Comparison of ENCODE assay signal across 8 mouse cellular contexts in genomic region chr9:18473324-18474128, GRCm38 (mm10). TPM values are rescaled to one million over a fixed set of nuclear protein-coding genes. Genes with fewer than 3 reads are reported as not detected.
DNase-seq lines count a peak whose midpoint lies in the region; ATAC-seq lines count a peak whose summit lies in the region.

No protein-coding gene starts in this region.

- H3K4me3 ChIP-seq in heart, embryonic 12.5 days: peak overlapping the region; percentile 61
- H3K4me3 ChIP-seq in kidney, embryonic 16.5 days (ENCODE audit: low read length): peak overlapping the region; percentile 70

- DNase-seq in CD4-positive, CD25-positive, alpha-beta regulatory T cell, adult 2 months (ENCODE audit: low read depth, low spot score): peak; percentile 88
- DNase-seq in c-Kit-negative CD71-positive TER-119-positive erythroid progenitor cells, embryonic 14.5 days (ENCODE audit: low read depth, low spot score): peak; percentile 0
- peak; percentile 13 for DNase-seq in fat pad, adult 2 months (ENCODE audit: extremely low read depth, low read depth, low spot score)
- DNase-seq in liver: peak; percentile 78
- DNase-seq in monocyte, adult 2 months (ENCODE audit: low read depth in 1 of 2, low spot score in 2 of 2): peak; percentile 14 to 28
- peak; percentile 24 to 56 for DNase-seq in spleen, postnatal 14 days (ENCODE audit: low spot score in 2 of 2)

- H3K27ac ChIP-seq in heart, embryonic 12.5 days (ENCODE audit: poor library complexity, severe bottlenecking): peak overlapping the region; percentile 78
- peak overlapping the region; percentile 93 for H3K27ac ChIP-seq in kidney, embryonic 16.5 days (ENCODE audit: low read length)

- H3K36me3 ChIP-seq in heart, embryonic 12.5 days: 0 out of 2 replicates have a peak, but pooled peaks cover under 1% of the 10 kb centered on the region
- 0 out of 2 replicates have a peak, but pooled peaks cover 2% of the 10 kb centered on the region for H3K36me3 ChIP-seq in kidney, embryonic 16.5 days (ENCODE audit: insufficient read depth, low read length)

- 4% methylated on average over 39 of the region's 39 CpGs for WGBS in heart, embryonic 12.5 days
- whole genome bisulfite sequencing in kidney, embryonic 16.5 days: 5% methylated on average over 39 of the region's 39 CpGs

- H3K4me2 ChIP-seq in heart, embryonic 12.5 days: peak overlapping the region; percentile 70
- peak overlapping the region; percentile 79 for H3K4me2 ChIP-seq in kidney, embryonic 16.5 days (replicated peaks; ENCODE audit: low read depth, low read length)

- no peaks in the 10 kb centered on the region for H3K9me3 ChIP-seq in heart, embryonic 12.5 days (replicated peaks)
- H3K9me3 ChIP-seq in kidney, embryonic 16.5 days (ENCODE audit: low read length): no peaks in the 10 kb centered on the region

- peaks cover 4% of the 10 kb centered on the region for H3K4me1 ChIP-seq in heart, embryonic 12.5 days (replicated peaks)
- peaks cover 5% of the 10 kb centered on the region for H3K4me1 ChIP-seq in kidney, embryonic 16.5 days (ENCODE audit: insufficient read depth, low read length)

- H3K27me3 ChIP-seq in heart, embryonic 12.5 days (replicated peaks): no peaks in the 10 kb centered on the region
- H3K27me3 ChIP-seq in kidney, embryonic 16.5 days (ENCODE audit: insufficient read depth, low read length): no peaks in the 10 kb centered on the region; the same call in 1 of the 2 replicates

- peak; percentile 93 for ATAC-seq in heart, embryonic 12.5 days (ENCODE audit: insufficient number of reproducible peaks, low FRiP score)
- ATAC-seq in kidney, embryonic 16.5 days (ENCODE audit: low FRiP score, low TSS enrichment): peak; percentile 99

- peak overlapping the region; percentile 71 for H3K9ac ChIP-seq in heart, embryonic 12.5 days
- H3K9ac ChIP-seq in kidney, embryonic 16.5 days (replicated peaks; ENCODE audit: low read length): peak overlapping the region; percentile 78

RNA-seq across cellular contexts. Expression of gene Zfp558, which starts 4.5 kb away (rescaled TPM):
- 4.2 and 5.2 TPM in 2 replicates for polyA plus RNA-seq in heart, embryonic 12.5 days (2016; fragmentation: Nextera tagmentation; extraction: Ambion mirVana)
- polyA plus RNA-seq in kidney, embryonic 16.5 days (2015; fragmentation: Nextera tagmentation; extraction: Ambion mirVana): 6.2 and 6.7 TPM in 2 replicates

RNA-seq across cellular contexts. Expression of gene Mbd3l1, which starts 4.6 kb away (rescaled TPM):
- not detected in 2 replicates for polyA plus RNA-seq in heart, embryonic 12.5 days (2016; fragmentation: Nextera tagmentation; extraction: Ambion mirVana)
- not detected in 2 replicates for polyA plus RNA-seq in kidney, embryonic 16.5 days (2015; fragmentation: Nextera tagmentation; extraction: Ambion mirVana)

RNA-seq across cellular contexts. Expression of gene Mbd3l2, which starts 43.1 kb away (rescaled TPM):
- not detected in 2 replicates for polyA plus RNA-seq in heart, embryonic 12.5 days (2016; fragmentation: Nextera tagmentation; extraction: Ambion mirVana)
- not detected in 2 replicates for polyA plus RNA-seq in kidney, embryonic 16.5 days (2015; fragmentation: Nextera tagmentation; extraction: Ambion mirVana)

Comparison
In these comparisons a context has a peak if more than half of its experiments do, and no peak if none do; other contexts are left out.
1. Peak in every context shown above with its lines: DNase-seq, ATAC-seq, H3K4me3 ChIP-seq and H3K27ac ChIP-seq.
2. DNase-seq: peak in every context shown above with its lines; median percentile 88 in CD4-positive, CD25-positive, alpha-beta regulatory T cell, adult 2 months; 78 in liver; 40 in spleen, postnatal 14 days; 21 in monocyte, adult 2 months; 13 in fat pad, adult 2 months; 0 in c-Kit-negative CD71-positive TER-119-positive erythroid progenitor cells, embryonic 14.5 days.